Mouse (Mus musculus): ENCODE measurements around the gene Itpr3. TPM values are rescaled to one million over a fixed set of nuclear protein-coding genes. Genes with fewer than 3 reads are reported as not detected.
A peak's percentile ranks its signal among the peaks of the same experiment; 100 is the strongest.

Gene Itpr3
- 1 to 10 TPM; 5.3 to 6.7 TPM for total RNA-seq (2021)

- intact Hi-C loops (cut with DNase I): loop anchor here (2.0 kb wide), 2 partner anchors 18 to 24 kb away; no protein-coding TSS in a partner anchor
- DNase-seq: peak; percentile 76 to 80
These were observed at the start of gene Itpr3 for GRCm38 (mm10) chr17:27056812-27057516. Gene Itpr3, plus strand, starts transcription at chr17:27057304.

DNA sequence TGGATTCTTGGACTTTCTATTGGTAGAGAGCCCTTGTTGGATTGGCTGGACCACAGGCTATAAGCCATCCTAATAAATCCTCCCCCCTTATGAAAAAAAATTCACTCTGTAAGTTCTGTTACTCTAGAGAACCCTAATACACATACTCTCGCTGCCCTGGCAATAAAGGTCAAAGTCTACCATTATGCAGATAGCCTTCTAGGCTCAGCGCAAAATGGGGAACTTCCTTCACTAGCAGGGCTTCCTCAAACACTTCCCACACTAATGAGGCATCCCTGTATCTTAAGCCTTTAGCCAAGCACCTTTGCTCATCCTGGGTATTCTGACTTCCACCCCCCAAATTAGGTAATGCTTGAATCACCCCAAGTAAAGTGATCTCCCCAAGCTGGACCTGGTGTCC, 48.8 kb upstream of the Itpr3 start:
- intact Hi-C loops (cut with DNase I): no loop called here

GRCm38 (mm10) chr17:27011167-27011566, 45.9 kb upstream of the Itpr3 start:
- intact Hi-C loops (cut with DNase I): no loop called here

More for the DNA sequence above, 48.8 kb upstream of the Itpr3 start:
- DNase-seq: no peak

DNA sequence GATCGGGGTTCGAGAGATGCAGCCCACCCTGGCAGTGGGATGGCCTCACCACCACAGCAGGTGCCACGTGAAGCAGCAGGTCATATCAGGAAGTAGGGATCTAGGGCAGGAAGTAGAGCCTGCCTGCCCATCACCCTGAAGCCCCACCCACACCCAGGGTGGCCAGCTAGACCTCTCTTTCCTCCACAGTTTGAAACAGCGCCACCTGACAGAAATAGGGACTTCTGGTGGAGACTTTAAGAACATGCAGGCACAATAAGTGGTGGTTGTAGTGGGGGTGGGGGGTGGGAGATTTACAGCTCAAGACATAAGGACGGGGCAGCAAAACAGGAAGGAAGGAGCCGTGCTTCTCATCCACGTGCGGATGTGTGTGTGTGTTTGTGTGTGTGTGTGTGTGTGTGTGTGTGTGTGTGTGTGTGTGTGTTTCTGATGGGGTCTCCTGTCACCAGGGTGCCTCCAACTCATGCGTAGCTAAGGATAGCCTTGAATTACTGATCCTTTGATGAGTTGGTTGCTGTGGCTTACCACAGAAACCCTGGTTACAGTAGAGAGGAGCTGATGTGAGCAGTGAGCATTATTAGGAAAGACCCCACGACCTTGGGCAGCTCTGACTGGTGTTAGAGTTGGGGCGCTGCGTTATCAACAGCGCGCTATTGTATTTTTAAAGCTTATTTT, 45.0 kb upstream of the Itpr3 start:
- DNase-seq: no peak
- intact Hi-C loops (cut with DNase I): no loop called here

More at GRCm38 (mm10) chr17:27011167-27011566, 45.9 kb upstream of the Itpr3 start:
- no peak for DNase-seq

DNA sequence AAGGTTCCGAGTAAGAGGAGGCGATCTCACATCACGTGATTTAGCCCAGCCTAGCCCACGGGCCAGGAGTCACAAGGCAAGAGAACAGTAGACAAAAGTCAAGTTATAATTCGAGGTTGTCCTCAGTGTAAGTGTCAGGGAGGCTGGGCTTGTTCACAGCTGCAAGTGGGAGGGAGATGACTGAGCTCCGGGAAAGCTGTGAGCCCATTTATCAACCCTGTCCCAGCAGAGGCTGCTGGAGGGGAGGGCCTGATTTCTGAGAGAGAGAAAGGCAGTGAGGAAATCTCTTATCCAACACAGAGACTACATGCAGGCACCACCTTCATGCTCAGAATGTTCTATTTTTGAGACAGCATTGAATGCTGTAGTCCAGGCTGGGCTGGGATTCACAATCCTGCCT, 44.2 kb upstream of the Itpr3 start:
- DNase-seq: no peak
- intact Hi-C loops (cut with DNase I): no loop called here

DNA sequence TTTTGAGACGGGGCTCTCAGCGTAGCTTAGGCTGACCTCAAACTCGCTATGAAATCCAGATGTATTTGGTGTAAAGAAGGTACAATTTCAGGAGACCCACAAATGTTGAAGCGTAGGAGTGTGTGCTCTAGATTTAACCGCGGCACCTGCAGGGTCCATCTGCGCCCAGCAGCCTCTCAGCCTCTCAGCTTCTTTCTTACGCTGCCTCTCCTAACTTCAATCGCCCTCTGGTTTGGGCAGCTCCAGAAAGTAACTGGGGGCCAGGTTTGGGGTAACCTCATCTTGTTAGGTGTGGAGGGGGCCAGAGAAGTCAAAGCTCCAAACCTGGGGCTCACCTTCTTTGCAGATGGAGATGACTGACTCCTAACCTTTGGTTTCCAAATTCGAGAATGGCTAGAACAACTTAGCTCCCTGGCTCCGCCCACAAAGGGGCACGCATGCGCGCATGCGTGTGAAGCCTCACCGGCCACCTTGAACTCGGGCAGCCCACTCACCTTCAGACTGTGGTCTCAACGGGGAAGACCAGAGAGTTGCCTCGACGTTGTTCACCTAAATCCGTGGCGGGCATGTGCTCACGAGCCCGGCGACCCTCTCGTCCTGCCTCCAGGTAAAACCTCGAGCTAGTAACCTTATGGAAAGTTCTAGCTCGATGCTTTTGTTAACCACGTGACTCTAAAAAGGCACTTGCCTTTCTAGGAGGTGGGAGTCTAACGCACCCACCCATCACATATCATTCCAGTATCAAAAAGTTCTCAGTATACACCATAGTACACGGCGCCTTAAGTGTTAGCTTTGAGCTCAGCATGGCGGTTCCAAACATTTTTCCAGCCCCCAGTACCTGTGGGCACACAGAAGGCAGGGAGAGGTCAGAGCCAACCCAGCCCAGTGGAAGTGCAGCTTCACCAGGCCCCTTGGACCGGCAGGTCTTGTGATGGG, 39.3 kb upstream of the Itpr3 start:
- intact Hi-C loops (cut with DNase I): no loop called here
- peak; percentile 87 to 91 for DNase-seq

- intact Hi-C loops (cut with DNase I): no loop called here
These were observed 38.4 kb upstream of the Itpr3 start for GRCm38 (mm10) chr17:27018555-27019196.

GRCm38 (mm10) chr17:27021076-27021475, 36.0 kb upstream of the Itpr3 start:
- intact Hi-C loops (cut with DNase I): no loop called here

More at GRCm38 (mm10) chr17:27018555-27019196, 38.4 kb upstream of the Itpr3 start:
- no peak for DNase-seq

DNA sequence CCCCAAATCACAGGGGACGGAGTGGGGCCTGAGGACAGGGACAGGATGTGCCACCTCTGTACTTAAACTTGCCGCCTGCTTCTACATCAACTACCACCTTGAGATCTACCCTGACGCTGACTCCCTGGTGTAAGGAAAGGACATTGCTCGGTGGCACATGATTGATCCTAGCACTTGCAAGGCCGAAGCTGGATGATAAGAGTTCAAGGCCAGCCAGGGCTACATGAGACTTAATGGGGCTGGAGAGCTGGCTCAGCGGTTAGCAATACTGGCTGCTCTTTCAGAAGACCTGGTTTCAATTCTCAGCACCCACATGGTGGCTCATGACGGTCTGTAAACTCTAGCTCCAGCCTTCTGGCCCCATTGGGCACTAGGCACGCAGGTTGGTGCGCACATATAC, 35.4 kb upstream of the Itpr3 start:
- intact Hi-C loops (cut with DNase I): no loop called here
- no peak for DNase-seq

More at GRCm38 (mm10) chr17:27021076-27021475, 36.0 kb upstream of the Itpr3 start:
- no peak for DNase-seq

DNA sequence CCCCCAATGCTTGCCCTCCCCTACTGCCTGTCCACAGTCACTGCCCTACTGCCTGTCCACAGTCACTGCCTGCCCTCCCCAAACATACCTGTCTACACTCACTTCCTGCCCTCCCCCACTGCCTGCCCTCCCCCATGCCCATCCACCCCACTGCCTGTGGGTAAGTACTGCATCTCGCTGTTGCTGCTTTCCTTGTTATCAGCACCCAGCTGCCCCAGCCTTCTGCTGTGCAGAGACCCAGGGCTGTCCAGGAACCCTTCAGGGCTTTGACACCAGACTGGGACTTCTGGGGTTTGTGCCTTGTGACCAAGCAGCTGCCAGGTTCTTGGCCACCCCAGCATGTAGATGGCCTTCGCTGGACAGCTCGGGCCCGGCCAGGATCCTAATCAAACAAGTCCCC, 33.8 kb upstream of the Itpr3 start:
- no peak for DNase-seq
- intact Hi-C loops (cut with DNase I): no loop called here

- no peak for DNase-seq
- intact Hi-C loops (cut with DNase I): loop anchor here (5.0 kb wide), 2 partner anchors 93 to 108 kb away; partner anchors contain the start of genes Kifc5b and Phf1
These were observed 31.7 kb upstream of the Itpr3 start for GRCm38 (mm10) chr17:27025326-27025902.

- intact Hi-C loops (cut with DNase I): loop anchor here (5.0 kb wide), 2 partner anchors 94 to 109 kb away; partner anchors contain the start of genes Kifc5b and Phf1
These were observed 31.2 kb upstream of the Itpr3 start for GRCm38 (mm10) chr17:27025951-27026350.

GRCm38 (mm10) chr17:27027460-27028283, 29.4 kb upstream of the Itpr3 start:
- peak; percentile 56 to 57 for DNase-seq
- intact Hi-C loops (cut with DNase I): loop anchor here (5.0 kb wide), 2 partner anchors 95 to 110 kb away; partner anchors contain the start of genes Kifc5b and Phf1

More at GRCm38 (mm10) chr17:27025951-27026350, 31.2 kb upstream of the Itpr3 start:
- DNase-seq: no peak

- peak; percentile 91 for DNase-seq
- intact Hi-C loops (cut with DNase I): loop anchor here (5.0 kb wide), 2 partner anchors 96 to 111 kb away; partner anchors contain the start of genes Kifc5b and Phf1
These were observed 28.8 kb upstream of the Itpr3 start for GRCm38 (mm10) chr17:27028284-27028795.

GRCm38 (mm10) chr17:27028909-27029308, 28.2 kb upstream of the Itpr3 start, which contains the start of gene Bak1:
Gene Bak1, minus strand, starts transcription at chr17:27029009.
- intact Hi-C loops (cut with DNase I): loop anchor here (5.0 kb wide), 2 partner anchors 97 to 112 kb away; partner anchors contain the start of genes Kifc5b and Phf1
- DNase-seq: no peak

GRCm38 (mm10) chr17:27029431-27029830, 27.7 kb upstream of the Itpr3 start:
- intact Hi-C loops (cut with DNase I): loop anchor here (5.0 kb wide), 2 partner anchors 97 to 112 kb away; partner anchors contain the start of genes Kifc5b and Phf1
- DNase-seq: no peak

DNA sequence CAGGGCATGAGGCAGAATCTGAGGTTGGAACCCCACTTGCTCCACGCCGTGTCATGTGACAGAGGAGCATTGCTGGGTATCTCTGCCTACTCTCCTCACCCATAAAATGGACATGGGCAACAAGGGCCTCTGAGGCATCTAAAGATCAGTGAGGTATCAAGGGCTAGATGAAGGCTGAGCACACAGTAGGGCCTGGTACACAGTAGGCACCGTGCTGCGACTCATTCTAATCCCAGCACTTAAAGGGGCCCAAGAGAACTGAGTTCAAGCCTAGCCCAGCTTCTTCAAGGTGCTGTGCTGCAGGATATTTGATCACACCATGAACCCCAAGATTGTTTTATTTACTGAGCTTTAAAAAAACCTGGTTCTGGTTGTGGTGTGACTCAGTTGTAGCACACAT, 26.2 kb upstream of the Itpr3 start:
- no peak for DNase-seq
- intact Hi-C loops (cut with DNase I): loop anchor here (5.0 kb wide), 3 partner anchors 156 to 491 kb away; partner anchors contain the start of genes Grm4 and Lemd2

- DNase-seq: no peak
- intact Hi-C loops (cut with DNase I): loop anchor here (2.0 to 5.0 kb wide), 6 partner anchors 24 to 490 kb away; partner anchors contain the start of genes Grm4, Itpr3 and Lemd2
These were observed 24.8 kb upstream of the Itpr3 start for GRCm38 (mm10) chr17:27032328-27032727.
